13 mouse cellular contexts compared by ENCODE assay signal in genomic region chr2:102384496-102384895, GRCm38 (mm10). TPM values are rescaled to one million over a fixed set of nuclear protein-coding genes. Genes with fewer than 3 reads are reported as not detected.
DNase-seq lines count a peak whose midpoint lies in the region; ATAC-seq and TF ChIP-seq lines count a peak whose summit lies in the region.
"Had no signal": no experiment of that assay in that cellular context is flagged by ENCODE, and none has a peak within 500 bp of the region (broad histone marks: within the 10 kb centered on the region; RNA-seq: fewer than 3 reads in every experiment).

No protein-coding gene starts in this region.

- H3K4me3 ChIP-seq in gastrocnemius, adult 2 months = no peak overlapping the region
- H3K4me3 ChIP-seq in layer of hippocampus, adult 2 months = no peak overlapping the region
- H3K4me3 ChIP-seq in midbrain, embryonic 13.5 days (replicated peaks) = no peak overlapping the region
- H3K4me3 ChIP-seq: embryonic facial prominence, embryonic 15.5 days had no signal

- no peak overlapping the region for H3K4me2 ChIP-seq in midbrain, embryonic 13.5 days (replicated peaks)
- H3K4me2 ChIP-seq: embryonic facial prominence, embryonic 15.5 days had no signal

- H3K4me1 ChIP-seq in midbrain, embryonic 13.5 days (replicated peaks) = peaks cover 20% of the 10 kb centered on the region

- H3K27ac ChIP-seq in gastrocnemius, adult 2 months = peak overlapping the region; percentile 57
- H3K27ac ChIP-seq in layer of hippocampus, adult 2 months = 0 out of 2 replicates have a peak overlapping the region, but pooled peaks have one; percentile 28
- 0 out of 2 replicates have a peak overlapping the region, but pooled peaks have one; percentile 8 for H3K27ac ChIP-seq in midbrain, embryonic 13.5 days
- H3K27ac ChIP-seq: embryonic facial prominence, embryonic 15.5 days had no signal

- no peak for DNase-seq in gastrocnemius, adult 2 months
- no peak for DNase-seq in gastrocnemius, postnatal 10 days
- no peak for DNase-seq in layer of hippocampus, adult 2 months (ENCODE audit: low spot score in 2 of 2)
- DNase-seq in layer of hippocampus, postnatal 36 days = no peak
- DNase-seq in layer of hippocampus, postnatal 25 days (ENCODE audit: extremely low spot score in 1 of 2, low spot score in 1 of 2) = no peak
- DNase-seq in right cerebral cortex, adult 18-20 months = no peak
- DNase-seq: adrenal gland, postnatal 36 days; lung, adult 2 months; retina, postnatal 1 day had no signal

- WGBS in midbrain, embryonic 13.5 days = 71% methylated on average over 1 of the region's 1 CpGs

- H3K9me3 ChIP-seq in midbrain, embryonic 13.5 days = no peaks in the 10 kb centered on the region; the same call in 1 of the 2 replicates
- H3K9me3 ChIP-seq: embryonic facial prominence, embryonic 15.5 days had no signal

- H3K36me3 ChIP-seq in midbrain, embryonic 13.5 days = 0 out of 2 replicates have a peak, but pooled peaks cover 5% of the 10 kb centered on the region
- H3K36me3 ChIP-seq: embryonic facial prominence, embryonic 15.5 days had no signal

- H3K9ac ChIP-seq in midbrain, embryonic 13.5 days (replicated peaks) = no peak overlapping the region
- H3K9ac ChIP-seq: embryonic facial prominence, embryonic 15.5 days had no signal

- TF ChIP-seq CTCF in gastrocnemius, adult 2 months (IDR thresholded peaks at IDR 0.05) = no peak
- no peak for TF ChIP-seq CTCF in layer of hippocampus, adult 2 months (conservative IDR thresholded peaks at IDR 0.05)

- H3K27me3 ChIP-seq in midbrain, embryonic 13.5 days = no peaks in the 10 kb centered on the region
- H3K27me3 ChIP-seq: embryonic facial prominence, embryonic 15.5 days had no signal

- intact Hi-C loops in gastrocnemius, adult 2 months (cut with DNase I) = no loop called here

- ATAC-seq in erythroblast, adult 5-6 weeks (replicated peaks; ENCODE audit: low FRiP score, poor library complexity, severe bottlenecking) = 0 out of 2 replicates have a peak, but pooled peaks have one; percentile 29
- no peak for ATAC-seq in midbrain, embryonic 13.5 days
- ATAC-seq: forebrain, embryonic 16.5 days had no signal

RNA-seq across cellular contexts. Expression of gene Trim44, which starts 23.1 kb away (rescaled TPM):
- total RNA-seq in gastrocnemius, adult 2 months (2021) = 10 to 100 TPM; 15.9 to 17.1 TPM
- 10 to 100 TPM; 27.1 to 32.2 TPM for total RNA-seq in gastrocnemius, postnatal 10 days (2021)
- total RNA-seq in layer of hippocampus, adult 2 months (2021) = 100 to 1,000 TPM; 169 to 171 TPM
- 100 to 1,000 TPM; 169 to 173 TPM for total RNA-seq in layer of hippocampus, postnatal 36 days (2021)
- total RNA-seq in erythroblast, adult 5-6 weeks (2015; ENCODE audit: low replicate concordance) = 37.2 and 37.7 TPM in 2 replicates
- 42.0 and 69.7 TPM in 2 replicates for total RNA-seq in erythroblast, adult 5-6 weeks (2017; ENCODE audit: low replicate concordance)
- polyA plus RNA-seq in midbrain, embryonic 13.5 days (2015; fragmentation: Nextera tagmentation; extraction: Ambion mirVana) = 45.6 and 49.7 TPM in 2 replicates
- 100 to 1,000 TPM; 153 to 165 TPM for total RNA-seq in layer of hippocampus, postnatal 25 days (2021)
